Mouse (Mus musculus) cerebellum, adult 2 months (tissue): ENCODE measurements at regions not wholly inside any gene's neighbourhood (a gene's known extent, or its start where the extent isn't known, plus 50 kb on each side); places are given as distances from the start of the nearest gene placed in this dataset.

ENCODE experiments used
- CTCF ChIP-seq: fragments of 200-500 bp; IDR thresholded peaks from 2 replicates; pipeline ENCODE4 v1.5.1; 2011; ENCODE audit warnings: low read depth, mild to moderate bottlenecking, control low read depth, low read length, moderate library complexity, borderline replicate concordance; ENCODE audit not compliant: insufficient read depth
- POLR2A ChIP-seq: fragments of 200-500 bp; IDR thresholded peaks from 2 replicates; pipeline ENCODE4 v1.6.1; 2011; ENCODE audit warnings: low read length, control low read depth, borderline replicate concordance; ENCODE audit not compliant: insufficient read depth

- no peak for TF ChIP-seq CTCF
- TF ChIP-seq POLR2A = no peak
These were observed 496.7 kb upstream of the Ptger4 start for GRCm38 (mm10) chr15:5740658-5741057.
